Mouse (Mus musculus) kidney, postnatal 25 days (tissue): ENCODE measurements around the gene Krtap16-1.

Experiments used
- DNase-seq, 2 experiments: peaks; one replicate each; pipeline ENCODE4 v3.0.0; 2021; ENCODE audit warnings: mixed read lengths in 2 of 2

Gene Krtap16-1

GRCm38 (mm10) chr11:99948175-99948574, 38.2 kb downstream of the Krtap16-1 start, which contains the start of gene Krtap9-5:
Gene Krtap9-5 (plus strand): TSS chr11:99948475.
- DNase-seq = no peak

- DNase-seq = no peak
Observed at GRCm38 (mm10) chr11:99937751-99938264, 48.6 kb downstream of the Krtap16-1 start.

GRCm38 (mm10) chr11:99935991-99936390, 50.4 kb downstream of the Krtap16-1 start, which contains the start of gene Krtap31-2:
Gene Krtap31-2 (plus strand): TSS chr11:99936291.
- no peak for DNase-seq
